Mouse (Mus musculus): Measurements from ENCODE around the gene Nr1h4. TPM values are rescaled to one million over a fixed set of nuclear protein-coding genes. Genes with fewer than 3 reads are reported as not detected.

Nr1h4 gene
- polyA plus RNA-seq, 1 experiment from 2014 or later = 1.2 TPM

DNA sequence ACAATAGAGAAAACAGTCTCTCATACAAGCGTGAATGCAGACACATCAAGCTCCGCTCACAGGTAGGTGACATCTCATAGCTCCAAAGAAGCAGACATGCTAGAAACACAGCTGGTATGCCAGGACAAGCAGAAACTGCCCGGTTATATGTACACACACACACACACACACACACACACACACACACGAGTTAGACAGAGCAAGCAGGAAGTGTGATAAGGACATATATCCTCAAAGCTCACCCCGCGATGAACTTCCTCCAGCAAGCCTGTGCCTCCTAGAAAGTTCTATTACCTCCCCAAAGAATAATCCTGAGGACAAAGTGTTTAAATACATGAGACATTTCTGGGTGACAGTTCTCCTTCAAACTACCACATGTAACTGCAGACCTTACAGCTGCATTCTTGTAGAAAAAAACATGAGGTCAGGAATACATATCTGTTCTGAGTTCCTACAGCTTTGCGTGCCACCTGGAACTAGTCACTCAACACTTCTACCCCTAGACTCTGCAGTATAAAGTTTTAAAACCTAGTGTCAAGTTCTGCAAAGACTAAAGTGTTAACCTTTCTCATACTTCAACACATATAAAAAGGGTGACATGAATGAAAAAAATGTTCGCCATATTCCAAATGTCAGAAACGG, 11.5 kb downstream of the Nr1h4 start:
- H3K4me1 ChIP-seq (ENCODE audit: control insufficient read depth in 2 of 2, insufficient read depth in 2 of 2, low read length in 2 of 2) = peaks cover 6 to 13% of the 10 kb centered on the region in 2 experiments

DNA sequence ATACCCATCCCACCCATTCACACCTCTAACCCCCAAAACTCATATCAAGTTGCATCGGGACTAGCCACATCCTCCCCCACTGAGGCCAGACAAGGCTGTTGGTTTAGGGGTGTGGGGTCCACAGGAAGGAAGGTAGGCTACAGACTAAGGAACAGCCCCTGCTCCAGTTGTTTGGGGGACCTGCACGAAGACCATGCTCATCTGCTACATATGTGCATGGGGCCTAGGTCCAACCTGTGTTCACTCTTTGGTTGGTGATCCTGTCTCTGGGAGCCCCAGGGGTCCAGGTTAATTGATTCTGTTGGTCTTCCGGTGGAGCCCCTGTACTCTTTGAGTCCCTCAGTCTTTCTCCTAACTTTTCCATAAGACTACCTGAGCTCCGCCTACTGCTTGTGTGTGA, 13.0 kb downstream of the Nr1h4 start:
- H3K4me1 ChIP-seq (ENCODE audit: control insufficient read depth in 2 of 2, insufficient read depth in 2 of 2, low read length in 2 of 2) = peaks cover 4 to 10% of the 10 kb centered on the region in 2 experiments; a peak in 3 of 4 replicates
- WGBS = 86% methylated on average over 4 of the region's 4 CpGs
- H3K9me3 ChIP-seq (ENCODE audit: control insufficient read depth, low read length) = no peaks in the 10 kb centered on the region
- H3K27ac ChIP-seq (replicated peaks in 1 of 2; ENCODE audit: control insufficient read depth in 1 of 2, insufficient read depth in 1 of 2, low read depth in 2 of 2, low read length in 2 of 2) = no peak overlapping the region
- no peak overlapping the region for H3K4me3 ChIP-seq (ENCODE audit: control insufficient read depth in 1 of 2, insufficient read depth in 1 of 2, low read depth in 1 of 2, low read length in 2 of 2)
- H3K27me3 ChIP-seq (ENCODE audit: control insufficient read depth, insufficient read depth, low read length) = no peaks in the 10 kb centered on the region
- no peak overlapping the region for H3K9ac ChIP-seq (ENCODE audit: low read length)
- ATAC-seq (ENCODE audit: insufficient number of reproducible peaks, insufficient read depth, low FRiP score, low read depth) = no peak
- no peak overlapping the region for H3K4me2 ChIP-seq (ENCODE audit: low read length)
- no peaks in the 10 kb centered on the region for H3K36me3 ChIP-seq (ENCODE audit: control insufficient read depth, insufficient read depth, low read length)

More for the DNA sequence above, 11.5 kb downstream of the Nr1h4 start:
- Histone ChIP-seq H3K36me3 (ENCODE audit: control insufficient read depth, insufficient read depth, low read length) (no peaks in the 10 kb centered on the region), H3K27ac (replicated peaks in 1 of 2; ENCODE audit: control insufficient read depth in 1 of 2, insufficient read depth in 1 of 2, low read depth in 2 of 2, low read length in 2 of 2) (peak overlapping the region; percentile 72 to 82), H3K9me3 (ENCODE audit: control insufficient read depth, low read length) (no peaks in the 10 kb centered on the region), H3K4me3 (ENCODE audit: control insufficient read depth in 1 of 2, insufficient read depth in 1 of 2, low read depth in 1 of 2, low read length in 2 of 2) (no peak overlapping the region), H3K9ac (ENCODE audit: low read length) (no peak overlapping the region), H3K4me2 (ENCODE audit: low read length) (peak overlapping the region; percentile 37), H3K27me3 (ENCODE audit: control insufficient read depth, insufficient read depth, low read length) (no peaks in the 10 kb centered on the region)
- peak; percentile 57; the same call in 1 of the 2 replicates for ATAC-seq (ENCODE audit: insufficient number of reproducible peaks, insufficient read depth, low FRiP score, low read depth)
- 23% methylated on average over 9 of the region's 9 CpGs for WGBS

- WGBS = 77% methylated on average over 4 of the region's 4 CpGs
- H3K27me3 ChIP-seq (ENCODE audit: control insufficient read depth, insufficient read depth, low read length) = no peaks in the 10 kb centered on the region
- H3K27ac ChIP-seq (replicated peaks in 1 of 2; ENCODE audit: control insufficient read depth in 1 of 2, insufficient read depth in 1 of 2, low read depth in 2 of 2, low read length in 2 of 2) = no peak overlapping the region
- no peak overlapping the region for H3K4me3 ChIP-seq (ENCODE audit: control insufficient read depth in 1 of 2, insufficient read depth in 1 of 2, low read depth in 1 of 2, low read length in 2 of 2)
- no peak for ATAC-seq (ENCODE audit: insufficient number of reproducible peaks, insufficient read depth, low FRiP score, low read depth)
- H3K4me2 ChIP-seq (ENCODE audit: low read length) = no peak overlapping the region
- H3K9me3 ChIP-seq (ENCODE audit: control insufficient read depth, low read length) = no peaks in the 10 kb centered on the region
- no peak overlapping the region for H3K9ac ChIP-seq (ENCODE audit: low read length)
- no peaks in the 10 kb centered on the region for H3K36me3 ChIP-seq (ENCODE audit: control insufficient read depth, insufficient read depth, low read length)
- peaks cover 4 to 10% of the 10 kb centered on the region in 2 experiments; a peak in 3 of 4 replicates for H3K4me1 ChIP-seq (ENCODE audit: control insufficient read depth in 2 of 2, insufficient read depth in 2 of 2, low read length in 2 of 2)
Observed at GRCm38 (mm10) chr10:89519226-89519625, 14.2 kb downstream of the Nr1h4 start.

DNA sequence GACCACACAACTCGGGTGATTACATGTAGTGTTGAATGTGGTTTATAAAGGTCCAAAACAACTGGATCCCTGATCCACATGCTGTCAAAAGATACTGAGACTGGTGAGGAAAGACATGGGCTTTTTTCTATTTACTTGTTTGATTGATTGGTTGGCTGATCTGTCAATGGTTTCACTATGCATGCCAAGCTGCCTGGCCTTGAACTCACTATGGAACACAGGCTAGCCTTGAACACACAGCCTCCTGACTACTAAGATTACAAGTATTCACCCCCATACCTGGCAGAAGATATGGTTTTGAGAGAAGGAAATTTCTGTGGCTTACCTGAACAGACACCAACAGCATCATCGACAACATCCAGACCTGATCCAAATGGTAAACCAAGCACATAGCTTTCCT, 15.0 kb downstream of the Nr1h4 start:
- H3K4me2 ChIP-seq (ENCODE audit: low read length) = no peak overlapping the region
- H3K27me3 ChIP-seq (ENCODE audit: control insufficient read depth, insufficient read depth, low read length) = no peaks in the 10 kb centered on the region
- peaks cover 4 to 10% of the 10 kb centered on the region in 2 experiments; a peak in 3 of 4 replicates for H3K4me1 ChIP-seq (ENCODE audit: control insufficient read depth in 2 of 2, insufficient read depth in 2 of 2, low read length in 2 of 2)
- H3K36me3 ChIP-seq (ENCODE audit: control insufficient read depth, insufficient read depth, low read length) = no peaks in the 10 kb centered on the region
- 94% methylated on average over 2 of the region's 2 CpGs for WGBS
- H3K4me3 ChIP-seq (ENCODE audit: control insufficient read depth in 1 of 2, insufficient read depth in 1 of 2, low read depth in 1 of 2, low read length in 2 of 2) = no peak overlapping the region
- no peaks in the 10 kb centered on the region for H3K9me3 ChIP-seq (ENCODE audit: control insufficient read depth, low read length)
- no peak for ATAC-seq (ENCODE audit: insufficient number of reproducible peaks, insufficient read depth, low FRiP score, low read depth)
- H3K27ac ChIP-seq (replicated peaks in 1 of 2; ENCODE audit: control insufficient read depth in 1 of 2, insufficient read depth in 1 of 2, low read depth in 2 of 2, low read length in 2 of 2) = no peak overlapping the region
- H3K9ac ChIP-seq (ENCODE audit: low read length) = no peak overlapping the region

- 68% methylated on average over 2 of the region's 2 CpGs for WGBS
- H3K27ac ChIP-seq (replicated peaks in 1 of 2; ENCODE audit: control insufficient read depth in 1 of 2, insufficient read depth in 1 of 2, low read depth in 2 of 2, low read length in 2 of 2) = no peak overlapping the region
- H3K4me3 ChIP-seq (ENCODE audit: control insufficient read depth in 1 of 2, insufficient read depth in 1 of 2, low read depth in 1 of 2, low read length in 2 of 2) = no peak overlapping the region
Observed at GRCm38 (mm10) chr10:89515813-89516212, 17.6 kb downstream of the Nr1h4 start.

DNA sequence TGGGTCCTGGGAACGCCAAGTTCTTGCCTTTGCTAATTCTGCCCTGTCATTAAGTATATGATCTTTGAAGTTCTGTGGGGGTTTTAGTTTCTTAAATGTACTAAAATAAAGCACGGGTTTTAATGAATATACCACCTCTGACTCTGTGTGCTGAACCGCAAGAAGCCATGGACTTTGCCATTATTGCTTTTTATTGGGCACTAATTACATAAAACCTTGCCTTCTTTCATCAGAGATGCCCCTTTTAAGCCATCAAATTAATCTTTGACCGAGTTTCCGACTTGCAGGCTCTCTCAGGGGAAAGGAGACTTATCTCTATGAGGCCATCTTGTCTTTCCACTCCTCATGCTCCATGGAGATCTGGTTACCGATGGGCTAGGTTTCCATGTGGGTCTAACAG, 20.8 kb downstream of the Nr1h4 start:
- H3K9me3 ChIP-seq (ENCODE audit: control insufficient read depth, low read length) = no peaks in the 10 kb centered on the region
- no peaks in the 10 kb centered on the region for H3K36me3 ChIP-seq (ENCODE audit: control insufficient read depth, insufficient read depth, low read length)
- WGBS = 76% methylated on average over 6 of the region's 6 CpGs
- no peak for ATAC-seq (ENCODE audit: insufficient number of reproducible peaks, insufficient read depth, low FRiP score, low read depth)
- H3K4me3 ChIP-seq (ENCODE audit: control insufficient read depth in 1 of 2, insufficient read depth in 1 of 2, low read depth in 1 of 2, low read length in 2 of 2) = no peak overlapping the region
- H3K9ac ChIP-seq (ENCODE audit: low read length) = no peak overlapping the region
- no peaks in the 10 kb centered on the region for H3K27me3 ChIP-seq (ENCODE audit: control insufficient read depth, insufficient read depth, low read length)
- no peak overlapping the region for H3K4me2 ChIP-seq (ENCODE audit: low read length)
- no peak overlapping the region for H3K27ac ChIP-seq (replicated peaks in 1 of 2; ENCODE audit: control insufficient read depth in 1 of 2, insufficient read depth in 1 of 2, low read depth in 2 of 2, low read length in 2 of 2)
- H3K4me1 ChIP-seq (ENCODE audit: control insufficient read depth in 2 of 2, insufficient read depth in 2 of 2, low read length in 2 of 2) = no peaks in the 10 kb centered on the region

More at GRCm38 (mm10) chr10:89515813-89516212, 17.6 kb downstream of the Nr1h4 start:
- Histone ChIP-seq H3K27me3 (ENCODE audit: control insufficient read depth, insufficient read depth, low read length) (no peaks in the 10 kb centered on the region), H3K4me2 (ENCODE audit: low read length) (no peak overlapping the region), H3K9me3 (ENCODE audit: control insufficient read depth, low read length) (no peaks in the 10 kb centered on the region), H3K4me1 (ENCODE audit: control insufficient read depth in 2 of 2, insufficient read depth in 2 of 2, low read length in 2 of 2) (no peaks in the 10 kb centered on the region; a peak in 1 of 4 replicates), H3K9ac (ENCODE audit: low read length) (no peak overlapping the region), H3K36me3 (ENCODE audit: control insufficient read depth, insufficient read depth, low read length) (no peaks in the 10 kb centered on the region)
- no peak for ATAC-seq (ENCODE audit: insufficient number of reproducible peaks, insufficient read depth, low FRiP score, low read depth)

- Histone ChIP-seq H3K36me3 (ENCODE audit: control insufficient read depth, insufficient read depth, low read length) (no peaks in the 10 kb centered on the region), H3K27me3 (ENCODE audit: control insufficient read depth, insufficient read depth, low read length) (no peaks in the 10 kb centered on the region), H3K27ac (replicated peaks in 1 of 2; ENCODE audit: control insufficient read depth in 1 of 2, insufficient read depth in 1 of 2, low read depth in 2 of 2, low read length in 2 of 2) (no peak overlapping the region), H3K9ac (ENCODE audit: low read length) (no peak overlapping the region), H3K4me3 (ENCODE audit: control insufficient read depth in 1 of 2, insufficient read depth in 1 of 2, low read depth in 1 of 2, low read length in 2 of 2) (no peak overlapping the region), H3K9me3 (ENCODE audit: control insufficient read depth, low read length) (no peaks in the 10 kb centered on the region), H3K4me2 (ENCODE audit: low read length) (no peak overlapping the region), H3K4me1 (ENCODE audit: control insufficient read depth in 2 of 2, insufficient read depth in 2 of 2, low read length in 2 of 2) (no peaks in the 10 kb centered on the region)
- WGBS = 76% methylated on average over 2 of the region's 2 CpGs
- no peak for ATAC-seq (ENCODE audit: insufficient number of reproducible peaks, insufficient read depth, low FRiP score, low read depth)
Observed at GRCm38 (mm10) chr10:89510547-89510946, 22.8 kb downstream of the Nr1h4 start.

- ATAC-seq (ENCODE audit: insufficient number of reproducible peaks, insufficient read depth, low FRiP score, low read depth) = no peak
- 60% methylated on average over 2 of the region's 2 CpGs for WGBS
Observed at GRCm38 (mm10) chr10:89508567-89508966, 24.8 kb downstream of the Nr1h4 start.

More at GRCm38 (mm10) chr10:89508567-89508966, 24.8 kb downstream of the Nr1h4 start:
- Histone ChIP-seq H3K4me1 (ENCODE audit: control insufficient read depth in 2 of 2, insufficient read depth in 2 of 2, low read length in 2 of 2) (no peaks in the 10 kb centered on the region), H3K9me3 (ENCODE audit: control insufficient read depth, low read length) (no peaks in the 10 kb centered on the region), H3K36me3 (ENCODE audit: control insufficient read depth, insufficient read depth, low read length) (no peaks in the 10 kb centered on the region), H3K27me3 (ENCODE audit: control insufficient read depth, insufficient read depth, low read length) (no peaks in the 10 kb centered on the region), H3K9ac (ENCODE audit: low read length) (no peak overlapping the region), H3K4me2 (ENCODE audit: low read length) (no peak overlapping the region), H3K4me3 (ENCODE audit: control insufficient read depth in 1 of 2, insufficient read depth in 1 of 2, low read depth in 1 of 2, low read length in 2 of 2) (no peak overlapping the region), H3K27ac (replicated peaks in 1 of 2; ENCODE audit: control insufficient read depth in 1 of 2, insufficient read depth in 1 of 2, low read depth in 2 of 2, low read length in 2 of 2) (no peak overlapping the region)

All from heart, embryonic 14.5 days (tissue).